Mouse (Mus musculus) liver, adult 2 months (tissue): ENCODE data around the gene Dock4. TPM values are rescaled to one million over a fixed set of nuclear protein-coding genes. Genes with fewer than 3 reads are reported as not detected.

Source experiments
- DNase-seq: peaks from one replicate; pipeline ENCODE4 v3.0.0-alpha.2; 2011; ENCODE audit warnings: low read depth, low spot score; ENCODE audit errors: extremely low read depth
- H3K27ac ChIP-seq: fragments of 200-500 bp; replicated peaks from 2 replicates; pipeline ENCODE4 v1.5.1; 2012; ENCODE audit warnings: low read depth, mild to moderate bottlenecking, control low read depth, inconsistent platforms, low read length; ENCODE audit not compliant: insufficient read depth
- H3K27me3 ChIP-seq: fragments of 200-500 bp; 2 replicates; pipeline ENCODE4 v1.6.1; 2012; ENCODE audit warnings: mild to moderate bottlenecking, moderate library complexity, low read length, inconsistent platforms; ENCODE audit not compliant: control insufficient read depth, insufficient read depth
- H3K36me3 ChIP-seq: fragments of 200-500 bp; 2 replicates; pipeline ENCODE4 v1.6.1; 2012; ENCODE audit warnings: low read length, inconsistent platforms; ENCODE audit not compliant: control insufficient read depth, insufficient read depth
- H3K4me1 ChIP-seq: fragments of 200-500 bp; 2 replicates; pipeline ENCODE4 v1.6.1; 2011; ENCODE audit warnings: low read length; ENCODE audit not compliant: control insufficient read depth, insufficient read depth
- H3K4me3 ChIP-seq: fragments of 200-500 bp; 2 replicates; pipeline ENCODE4 v1.5.1; 2011; ENCODE audit warnings: low read depth, mild to moderate bottlenecking, control low read depth, low read length, moderate library complexity; ENCODE audit not compliant: insufficient read depth
- H3K79me2 ChIP-seq: fragments of 200-500 bp; 2 replicates; pipeline ENCODE4 v1.6.1; 2012; ENCODE audit warnings: inconsistent platforms, mild to moderate bottlenecking, low read length, moderate library complexity; ENCODE audit not compliant: control insufficient read depth, insufficient read depth
- H3K9ac ChIP-seq: fragments of 200-500 bp; 2 replicates; pipeline ENCODE4 v1.6.1; 2012; ENCODE audit warnings: low read depth, mild to moderate bottlenecking, control low read depth, inconsistent platforms, low read length
- CTCF ChIP-seq: fragments of 200-500 bp; IDR thresholded peaks from 2 replicates; pipeline ENCODE4 v1.5.1; 2011; ENCODE audit warnings: low read depth, low read length, control low read depth
- POLR2A ChIP-seq: fragments of 200-500 bp; IDR thresholded peaks from 2 replicates; pipeline ENCODE4 v1.6.1; 2011; ENCODE audit warnings: low read length, control low read depth; ENCODE audit not compliant: insufficient read depth; ENCODE audit errors: extremely low read depth
- WGBS: fragments of 180-500 bp; shearing (Covaris S2); methylation state at CpG from one replicate; pipeline ENCODE4 v1.1.7; 2018; 5-methylcytosine and 5-hydroxymethylcytosine counted together
- polyA plus RNA-seq: library from polyadenylated mRNA; depleted of rRNA; stranded (reverse); fragments of >200 nt; gene quantifications from 2 replicates; pipeline ENCODE4 v1.2.3, GENCODE M21; 2012
- total RNA-seq: library from RNA; depleted of rRNA; stranded (reverse); fragments of >200 nt; gene quantifications from 2 replicates; pipeline ENCODE4 v1.2.3, GENCODE M21; 2014

Gene Dock4
- total and polyA plus RNA-seq, 2 experiments, result 5.9 to 26.8 TPM

DNA sequence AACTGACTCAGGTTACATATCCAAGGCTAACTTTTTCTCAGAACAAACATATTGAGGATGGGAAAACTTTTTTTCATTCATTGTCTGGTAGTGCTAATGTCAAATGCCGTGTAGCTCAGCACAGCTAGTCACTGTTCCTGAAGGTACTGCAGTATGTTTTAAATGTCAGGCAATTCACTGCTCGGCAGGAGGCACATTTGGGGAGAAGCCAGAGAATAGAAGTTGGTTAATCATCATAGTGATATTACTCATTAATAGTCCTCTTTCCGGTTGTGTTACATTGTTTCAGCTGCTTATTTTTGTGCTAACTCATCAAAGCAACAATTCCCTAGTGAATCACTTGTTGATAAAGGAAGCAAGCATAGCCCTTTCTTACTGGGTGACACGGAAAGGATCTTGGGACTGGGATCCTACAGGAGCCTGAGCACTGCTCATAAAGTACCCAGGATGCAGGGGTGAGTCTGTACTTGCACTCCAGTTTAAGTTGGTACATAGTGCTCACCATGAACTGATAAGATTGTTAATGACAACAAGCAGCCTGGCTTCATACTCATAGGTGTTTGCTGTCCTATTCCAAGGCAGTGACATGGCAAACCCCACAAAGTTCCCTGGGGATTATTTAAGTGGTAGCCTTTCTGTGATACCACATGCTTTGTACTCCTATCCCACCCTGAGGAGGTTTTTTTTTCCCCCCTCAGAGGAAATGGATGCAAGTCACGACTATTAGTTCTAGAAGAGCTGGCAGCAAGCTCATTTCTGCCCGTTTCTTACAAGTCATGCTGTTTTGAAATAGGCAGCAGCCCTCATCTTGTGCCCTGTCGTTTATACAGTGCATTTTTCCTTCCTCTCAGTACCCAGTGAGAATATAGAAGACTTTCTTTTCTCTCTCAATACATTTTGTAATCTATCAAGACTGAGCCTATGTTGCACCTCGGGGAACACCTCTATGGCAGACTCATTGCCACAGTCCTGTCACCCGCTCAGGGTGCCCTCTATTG is 123.5 kb downstream of the Dock4 start:
- WGBS, result 40% methylated on average over 9 of the region's 9 CpGs
- H3K36me3 ChIP-seq, result no peaks in the 10 kb centered on the region
- no peaks in the 10 kb centered on the region for H3K27me3 ChIP-seq
- peaks cover 15% of the 10 kb centered on the region for H3K79me2 ChIP-seq
- peak overlapping the region; percentile 18 for H3K27ac ChIP-seq
- H3K4me3 ChIP-seq, result no peak overlapping the region
- no peak overlapping the region for H3K9ac ChIP-seq
- H3K4me1 ChIP-seq, result peaks cover 14% of the 10 kb centered on the region
- peak; percentile 67 for DNase-seq
- TF ChIP-seq CTCF, result no peak
- no peak for TF ChIP-seq POLR2A

- Histone ChIP-seq H3K4me1 (peaks cover 22% of the 10 kb centered on the region), H3K36me3 (no peaks in the 10 kb centered on the region), H3K27ac (no peak overlapping the region), H3K9ac (no peak overlapping the region), H3K4me3 (no peak overlapping the region), H3K27me3 (no peaks in the 10 kb centered on the region), H3K79me2 (peaks cover 7% of the 10 kb centered on the region)
- TF ChIP-seq CTCF (no peak), POLR2A (no peak)
- no peak for DNase-seq
- WGBS, result 34% methylated on average over 1 of the region's 1 CpGs
Observed at GRCm38 (mm10) chr12:40570250-40570649, 124.5 kb downstream of the Dock4 start.

DNA sequence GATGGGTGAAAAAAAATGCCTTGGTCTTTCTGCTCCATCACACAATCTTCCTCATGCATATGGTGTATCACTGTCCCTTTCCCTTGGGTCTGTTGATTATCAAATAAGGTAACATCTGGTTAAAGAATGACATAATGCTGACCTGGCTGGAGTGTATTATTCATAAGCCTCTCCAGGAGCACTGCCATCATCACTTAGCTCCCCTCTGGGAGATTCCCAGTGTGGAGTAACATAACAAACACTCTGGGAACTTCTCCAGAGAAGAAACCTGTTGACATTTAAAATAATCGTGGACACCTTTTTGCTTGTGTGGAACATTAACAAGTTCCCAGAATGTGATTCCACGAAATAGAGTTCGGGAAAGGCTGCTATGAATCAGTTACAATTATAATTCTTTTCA is 128.3 kb downstream of the Dock4 start:
- Histone ChIP-seq H3K36me3 (no peaks in the 10 kb centered on the region), H3K4me3 (no peak overlapping the region), H3K4me1 (peaks cover 16% of the 10 kb centered on the region; the same call in 1 of the 2 replicates), H3K27me3 (no peaks in the 10 kb centered on the region), H3K27ac (no peak overlapping the region; the same call in 1 of the 2 replicates), H3K79me2 (no peaks in the 10 kb centered on the region; the same call in none of the 2 replicates), H3K9ac (no peak overlapping the region)
- TF ChIP-seq CTCF (no peak), POLR2A (no peak)
- peak; percentile 56 for DNase-seq
- WGBS, result 28% methylated on average over 3 of the region's 3 CpGs

GRCm38 (mm10) chr12:40576749-40577148 is 131.0 kb downstream of the Dock4 start:
- Histone ChIP-seq H3K27ac (no peak overlapping the region), H3K27me3 (no peaks in the 10 kb centered on the region), H3K9ac (no peak overlapping the region), H3K4me3 (no peak overlapping the region), H3K36me3 (no peaks in the 10 kb centered on the region), H3K79me2 (peaks cover 2% of the 10 kb centered on the region; the same call in 1 of the 2 replicates), H3K4me1 (peaks cover 12% of the 10 kb centered on the region; the same call in 1 of the 2 replicates)
- 36% methylated on average over 2 of the region's 2 CpGs for WGBS
- TF ChIP-seq CTCF (no peak), POLR2A (no peak)
- DNase-seq, result peak; percentile 37

- TF ChIP-seq POLR2A, result no peak
- TF ChIP-seq CTCF, result no peak
- Histone ChIP-seq H3K4me1 (peaks cover 4% of the 10 kb centered on the region; the same call in 1 of the 2 replicates), H3K79me2 (peaks cover 17% of the 10 kb centered on the region), H3K27me3 (no peaks in the 10 kb centered on the region), H3K4me3 (no peak overlapping the region), H3K27ac (no peak overlapping the region), H3K9ac (no peak overlapping the region), H3K36me3 (no peaks in the 10 kb centered on the region)
- 40% methylated on average over 2 of the region's 2 CpGs for WGBS
- no peak for DNase-seq
Observed at GRCm38 (mm10) chr12:40580351-40580750, 134.6 kb downstream of the Dock4 start.

GRCm38 (mm10) chr12:40581037-40581436 is 135.3 kb downstream of the Dock4 start:
- no peak for TF ChIP-seq POLR2A
- no peak for TF ChIP-seq CTCF

More at GRCm38 (mm10) chr12:40581037-40581436, 135.3 kb downstream of the Dock4 start:
- 80% methylated on average over 3 of the region's 3 CpGs for WGBS
- DNase-seq, result no peak
- H3K27ac ChIP-seq, result no peak overlapping the region
- no peaks in the 10 kb centered on the region for H3K36me3 ChIP-seq
- no peak overlapping the region for H3K4me3 ChIP-seq
- no peaks in the 10 kb centered on the region for H3K27me3 ChIP-seq
- no peak overlapping the region for H3K9ac ChIP-seq
- peaks cover 21% of the 10 kb centered on the region for H3K79me2 ChIP-seq
- peaks cover 4% of the 10 kb centered on the region; the same call in 1 of the 2 replicates for H3K4me1 ChIP-seq
